Mouse (Mus musculus) C2C12 (cell line): ENCODE results near the gene Gpr162. TPM values are rescaled to one million over a fixed set of nuclear protein-coding genes. Genes with fewer than 3 reads are reported as not detected.

Experiments used
- H3K27me3 ChIP-seq: one replicate; pipeline ENCODE4 v1.6.1; 2011; ENCODE audit not compliant: control insufficient read depth, insufficient read depth, insufficient read length
- H3K36me3 ChIP-seq: one replicate; pipeline ENCODE4 v1.6.1; 2011; ENCODE audit not compliant: control insufficient read depth, insufficient read depth
- H3K4me3 ChIP-seq: one replicate; pipeline ENCODE4 v1.5.1; 2011; ENCODE audit warnings: mild to moderate bottlenecking, control low read depth; ENCODE audit not compliant: poor library complexity, insufficient read depth, severe bottlenecking
- H3K79me2 ChIP-seq: one replicate; pipeline ENCODE4 v1.6.1; 2011; ENCODE audit not compliant: control insufficient read depth, insufficient read depth
- H3K79me3 ChIP-seq: one replicate; pipeline ENCODE4 v1.6.1; 2011; ENCODE audit warnings: low read depth, control low read depth
- H3ac ChIP-seq: one replicate; pipeline ENCODE3; 2011; ENCODE audit warnings: low read depth; ENCODE audit not compliant: control insufficient read depth, insufficient read length
- CEBPB ChIP-seq: IDR thresholded peaks from one replicate; pipeline ENCODE4 v1.6.1; 2011; ENCODE audit warnings: low read depth, mild to moderate bottlenecking, control low read depth, moderate library complexity
- CTCF ChIP-seq: IDR thresholded peaks from one replicate; pipeline ENCODE4 v1.5.1; 2011; ENCODE audit not compliant: control insufficient read depth, insufficient read depth, insufficient read length
- FOSL1 ChIP-seq: IDR thresholded peaks from one replicate; pipeline ENCODE4 v1.8.0; 2011; ENCODE audit warnings: mild to moderate bottlenecking, low read length; ENCODE audit not compliant: poor library complexity, insufficient read depth, severe bottlenecking
- MAX ChIP-seq: IDR thresholded peaks from one replicate; pipeline ENCODE4 v1.6.1; 2011; ENCODE audit warnings: mild to moderate bottlenecking, control low read depth
- MYOD1 ChIP-seq: IDR thresholded peaks from one replicate; pipeline ENCODE4 v1.6.1; 2011; ENCODE audit warnings: low read depth; ENCODE audit not compliant: control insufficient read depth, insufficient read length
- MYOG ChIP-seq: IDR thresholded peaks from one replicate; pipeline ENCODE4 v1.6.1; 2011; ENCODE audit not compliant: control insufficient read depth, insufficient read length; ENCODE audit errors: extremely low read depth
- USF1 ChIP-seq: IDR thresholded peaks from one replicate; pipeline ENCODE4 v1.6.1; 2011; ENCODE audit warnings: low read depth, mild to moderate bottlenecking, control low read depth, moderate library complexity
- polyA plus RNA-seq: library from polyadenylated mRNA; unstranded; fragments of >200 nt; fragmentation: generic; extraction: Trizol; gene quantifications from one replicate; pipeline ENCODE4 v1.2.1, GENCODE M21; 2012; ENCODE audit warnings: missing spikeins

Gpr162 gene
- polyA plus RNA-seq, 1 experiment = 0.05 TPM

DNA sequence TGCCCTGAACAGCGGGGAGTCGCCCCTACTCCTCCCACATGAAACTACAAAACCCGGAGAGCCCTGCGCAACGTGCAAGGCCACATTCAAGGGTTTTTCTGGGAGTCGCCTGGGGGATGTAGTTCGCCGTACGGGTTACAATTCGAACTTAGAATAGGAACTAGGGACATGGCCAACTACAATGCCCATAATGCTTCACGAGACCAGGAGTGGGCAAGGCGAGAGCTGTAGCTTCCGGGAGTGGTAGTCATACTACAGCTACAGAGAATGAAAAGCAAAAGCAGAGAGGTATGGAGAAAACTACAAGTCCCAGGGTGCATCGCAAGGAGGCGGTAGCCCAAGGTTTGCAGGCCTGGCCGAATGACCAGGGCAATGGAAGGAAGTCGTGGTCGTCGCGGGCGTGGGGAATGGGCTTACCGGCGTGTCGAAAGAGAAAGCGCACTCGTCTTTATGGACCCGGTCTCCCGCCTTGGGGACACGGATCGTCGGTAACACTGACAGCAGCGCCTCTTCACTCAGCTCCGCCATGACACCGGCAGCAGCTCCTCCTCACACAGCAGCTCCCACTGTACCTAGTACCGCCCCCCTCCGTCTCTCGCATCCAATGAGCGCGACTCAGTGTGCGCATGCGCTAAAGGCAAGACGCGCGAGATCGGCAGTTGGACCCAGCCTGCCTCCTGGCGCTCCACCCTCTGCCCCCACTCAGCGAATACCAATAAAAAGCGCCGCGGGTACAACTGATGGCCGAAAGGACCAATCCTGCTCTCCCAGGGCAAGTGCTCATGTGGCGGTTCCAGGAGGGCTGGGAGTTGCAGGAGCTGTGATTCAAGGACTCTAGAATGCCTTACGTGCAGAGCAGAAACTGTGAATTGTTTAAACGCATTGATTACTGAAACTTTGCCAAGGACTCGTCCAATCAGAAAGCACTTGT lies 34.6 kb downstream of the Gpr162 start, which contains the start of the genes Usp5 and Cdca3:
Usp5 (minus strand) TSS at position 617 of the 931 bp plus-strand sequence.
Cdca3 (plus strand) TSS at position 680 of the 931 bp plus-strand sequence.
- Histone ChIP-seq H3K79me3 (peaks cover 27% of the 10 kb centered on the region), H3ac (peak within 1 kb of the TSS; percentile 88), H3K27me3 (no peaks in the 10 kb centered on the region), H3K79me2 (peaks cover 56% of the 10 kb centered on the region), H3K4me3 (peak within 1 kb of the TSS; percentile 75), H3K36me3 (peaks cover 53% of the 10 kb centered on the region)
- peak; percentile 54 for TF ChIP-seq USF1
- TF ChIP-seq MAX = no peak

DNA sequence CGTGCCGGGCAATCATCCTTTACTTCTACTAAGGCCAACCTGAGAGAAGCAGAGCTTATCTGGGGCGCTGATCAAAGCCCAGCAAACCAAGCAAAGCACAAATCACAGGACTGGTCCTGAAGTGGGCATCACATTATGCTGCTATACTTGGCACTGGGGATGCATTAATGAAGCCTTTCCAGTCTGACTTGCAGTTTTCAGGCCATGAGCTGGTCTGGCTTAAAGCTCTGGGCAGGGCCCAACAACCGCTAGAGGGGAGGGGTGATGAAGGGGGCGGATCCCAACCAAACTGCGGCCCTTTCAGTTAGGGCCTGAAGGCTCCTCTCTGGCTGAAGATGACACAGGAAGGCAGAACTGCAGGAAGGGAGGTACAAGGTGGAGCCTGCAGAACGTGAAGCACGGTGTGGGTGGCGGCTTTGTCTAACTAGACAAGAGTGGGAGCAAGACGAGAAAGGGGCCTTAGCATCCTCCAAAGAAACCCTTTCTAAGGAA lies 35.6 kb downstream of the Gpr162 start:
- Histone ChIP-seq H3K36me3 (peaks cover 59% of the 10 kb centered on the region), H3K4me3 (peak overlapping the region; percentile 68), H3K79me3 (peaks cover 27% of the 10 kb centered on the region), H3ac (peak overlapping the region; percentile 36), H3K79me2 (peaks cover 56% of the 10 kb centered on the region), H3K27me3 (no peaks in the 10 kb centered on the region)
- TF ChIP-seq CEBPB (no peak), MAX (peak; percentile 41), CTCF (no peak), MYOD1 (no peak)

DNA sequence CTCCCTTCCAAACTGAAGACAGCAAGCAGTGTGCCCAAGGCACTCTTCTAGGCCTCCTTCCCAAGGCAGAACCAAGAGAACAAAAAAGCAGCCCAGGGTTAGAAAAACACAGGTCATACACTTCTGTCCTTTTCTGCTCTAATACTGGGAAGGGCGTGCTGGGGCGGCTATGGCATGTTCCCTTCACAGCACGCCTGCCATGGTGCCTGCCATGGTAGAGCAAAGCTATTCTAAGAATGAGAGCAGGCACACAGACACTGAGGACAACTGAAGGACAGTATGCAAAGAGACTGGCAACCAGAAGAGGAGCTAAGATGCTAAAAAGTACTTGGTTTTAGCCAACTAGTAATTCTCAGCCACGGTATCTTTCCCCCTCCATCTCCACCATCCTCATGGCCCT lies 41.7 kb downstream of the Gpr162 start:
- H3ac ChIP-seq = no peak overlapping the region
- peaks cover 22% of the 10 kb centered on the region for H3K79me2 ChIP-seq
- peaks cover 5% of the 10 kb centered on the region for H3K79me3 ChIP-seq
- H3K4me3 ChIP-seq = no peak overlapping the region
- TF ChIP-seq MAX = no peak
- no peak for TF ChIP-seq USF1
- peaks cover 96% of the 10 kb centered on the region for H3K36me3 ChIP-seq
- H3K27me3 ChIP-seq = no peaks in the 10 kb centered on the region

DNA sequence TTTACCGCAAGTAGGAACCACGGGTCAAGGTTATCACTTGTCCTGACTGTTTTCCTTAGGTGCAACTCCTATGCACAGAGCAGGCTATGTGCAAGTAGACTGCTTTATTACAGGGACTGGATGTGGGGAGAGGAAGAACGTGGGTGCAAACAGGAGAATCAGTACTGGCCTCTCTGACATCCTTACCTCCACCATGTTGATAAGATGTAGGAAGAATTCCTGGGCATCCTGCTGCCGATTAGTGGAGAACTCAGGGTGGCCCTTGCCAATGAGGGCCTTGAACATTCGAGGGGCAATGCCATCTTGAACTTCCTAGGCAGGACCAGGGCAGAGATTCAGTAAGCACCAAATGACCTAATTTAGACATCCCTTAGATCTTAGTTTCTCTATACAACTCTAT lies 42.9 kb downstream of the Gpr162 start:
- peaks cover 2% of the 10 kb centered on the region for H3K79me3 ChIP-seq
- TF ChIP-seq FOSL1 (no peak), CEBPB (no peak), CTCF (no peak), MAX (no peak), USF1 (no peak), MYOG (no peak), MYOD1 (no peak)
- H3K27me3 ChIP-seq = no peaks in the 10 kb centered on the region
- H3K36me3 ChIP-seq = peaks cover 95% of the 10 kb centered on the region
- no peak overlapping the region for H3ac ChIP-seq
- H3K4me3 ChIP-seq = no peak overlapping the region
- H3K79me2 ChIP-seq = peaks cover 11% of the 10 kb centered on the region

DNA sequence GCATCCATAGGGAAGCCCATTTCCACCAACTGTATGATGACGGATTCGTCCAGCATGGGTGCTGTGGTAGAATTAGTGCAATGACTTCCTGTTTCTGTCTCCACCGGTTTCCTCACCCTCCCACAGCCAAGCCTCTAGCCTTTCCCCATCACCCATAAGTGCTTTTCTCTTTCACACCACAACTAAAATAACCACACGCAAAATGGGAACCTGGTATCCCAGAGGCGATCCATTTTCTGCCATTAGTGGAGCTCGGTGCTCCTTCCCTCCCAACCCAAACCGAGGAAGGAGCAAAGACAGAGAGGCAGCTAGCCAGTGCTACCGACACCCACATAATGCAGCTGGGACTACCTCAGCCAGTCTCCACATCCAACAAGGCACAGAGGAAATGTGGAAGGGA lies 45.8 kb downstream of the Gpr162 start:
- no peak overlapping the region for H3ac ChIP-seq
- peaks cover 77% of the 10 kb centered on the region for H3K36me3 ChIP-seq
- peaks cover 10% of the 10 kb centered on the region for H3K79me2 ChIP-seq
- H3K79me3 ChIP-seq = peaks cover 8% of the 10 kb centered on the region
- H3K4me3 ChIP-seq = no peak overlapping the region
- H3K27me3 ChIP-seq = no peaks in the 10 kb centered on the region
- TF ChIP-seq FOSL1 (no peak), MAX (no peak), MYOD1 (no peak), MYOG (no peak), CTCF (no peak)

GRCm38 (mm10) chr6:124817563-124817962 lies 46.2 kb downstream of the Gpr162 start:
- H3K79me3 ChIP-seq = peaks cover 12% of the 10 kb centered on the region
- no peak overlapping the region for H3ac ChIP-seq
- peaks cover 14% of the 10 kb centered on the region for H3K79me2 ChIP-seq
- peaks cover 75% of the 10 kb centered on the region for H3K36me3 ChIP-seq
- no peaks in the 10 kb centered on the region for H3K27me3 ChIP-seq
- H3K4me3 ChIP-seq = no peak overlapping the region
- no peak for TF ChIP-seq MAX
- TF ChIP-seq MYOG = no peak
- TF ChIP-seq FOSL1 = no peak
- TF ChIP-seq MYOD1 = no peak
- no peak for TF ChIP-seq USF1
- no peak for TF ChIP-seq CTCF
- TF ChIP-seq CEBPB = no peak
